Mouse (Mus musculus) spleen, adult 2 months (tissue): ENCODE results near the gene Mei1.

Experiments
- CTCF ChIP-seq: fragments of 200-500 bp; IDR thresholded peaks from 2 replicates; pipeline ENCODE4 v1.5.1; 2011; ENCODE audit warnings: mild to moderate bottlenecking, inconsistent platforms; ENCODE audit not compliant: insufficient read depth, insufficient read length, insufficient replicate concordance; ENCODE audit errors: extremely low read depth
- POLR2A ChIP-seq: fragments of 200-500 bp; IDR thresholded peaks from 2 replicates; pipeline ENCODE4 v1.6.1; 2011; ENCODE audit warnings: low read depth, low read length, inconsistent platforms

- TF ChIP-seq CTCF (no peak), POLR2A (peak; percentile 40)
Observed at GRCm38 (mm10) chr15:82166240-82167100, 96.7 kb downstream of the Mei1 start.
